Mouse (Mus musculus) yolk sac, embryonic 10.5 days (tissue): Measurements from ENCODE around the gene Gm10256.
"Not testable (repeated sequence)": the region's sequence is repeated elsewhere in the genome, so short reads cannot be mapped to it uniquely, and the experiment has no call there.

Experiments used
- DNase-seq: peaks from one replicate; pipeline ENCODE4 v3.0.0-alpha.2; 2017; ENCODE audit warnings: low spot score

The Gm10256 gene

DNA sequence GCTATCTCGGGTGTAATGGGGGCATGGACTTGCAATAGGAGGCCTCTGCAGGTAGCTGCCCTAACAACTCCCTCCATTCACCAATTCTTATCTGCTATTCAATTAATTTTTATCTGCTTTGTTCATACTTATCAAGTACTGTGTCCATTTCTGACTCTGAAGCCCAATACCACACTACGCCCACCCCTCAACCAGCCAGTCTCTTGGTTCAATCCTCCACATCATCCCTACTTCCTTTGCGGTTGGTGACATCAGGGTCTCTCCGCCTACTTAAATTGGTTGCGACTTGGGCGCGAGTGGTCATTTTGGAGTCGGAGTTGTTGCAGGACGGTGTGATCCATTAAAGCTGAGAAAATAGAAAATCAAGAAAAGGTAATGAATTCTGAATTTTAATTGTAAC lies at the start of gene Gm10256, which contains the start of gene Rbmy:
Gene Gm10256, plus strand, starts transcription at position 320 of the 400 bp plus-strand sequence.
Gene Rbmy, plus strand, starts transcription at position 301 of the 400 bp plus-strand sequence.
- not testable (repeated sequence) for DNase-seq

DNA sequence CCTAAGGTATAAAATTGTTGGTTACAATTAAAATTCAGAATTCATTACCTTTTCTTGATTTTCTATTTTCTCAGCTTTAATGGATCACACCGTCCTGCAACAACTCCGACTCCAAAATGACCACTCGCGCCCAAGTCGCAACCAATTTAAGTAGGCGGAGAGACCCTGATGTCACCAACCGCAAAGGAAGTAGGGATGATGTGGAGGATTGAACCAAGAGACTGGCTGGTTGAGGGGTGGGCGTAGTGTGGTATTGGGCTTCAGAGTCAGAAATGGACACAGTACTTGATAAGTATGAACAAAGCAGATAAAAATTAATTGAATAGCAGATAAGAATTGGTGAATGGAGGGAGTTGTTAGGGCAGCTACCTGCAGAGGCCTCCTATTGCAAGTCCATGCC lies 34.4 kb upstream of the Gm10256 start, which contains the start of gene Gm4064:
Gene Gm4064, minus strand, starts transcription at position 101 of the 400 bp plus-strand sequence.
- not testable (repeated sequence) for DNase-seq

DNA sequence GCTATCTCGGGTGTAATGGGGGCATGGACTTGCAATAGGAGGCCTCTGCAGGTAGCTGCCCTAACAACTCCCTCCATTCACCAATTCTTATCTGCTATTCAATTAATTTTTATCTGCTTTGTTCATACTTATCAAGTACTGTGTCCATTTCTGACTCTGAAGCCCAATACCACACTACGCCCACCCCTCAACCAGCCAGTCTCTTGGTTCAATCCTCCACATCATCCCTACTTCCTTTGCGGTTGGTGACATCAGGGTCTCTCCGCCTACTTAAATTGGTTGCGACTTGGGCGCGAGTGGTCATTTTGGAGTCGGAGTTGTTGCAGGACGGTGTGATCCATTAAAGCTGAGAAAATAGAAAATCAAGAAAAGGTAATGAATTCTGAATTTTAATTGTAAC lies 70.2 kb downstream of the Gm10256 start, which contains the start of gene Gm10352:
Gene Gm10352, plus strand, starts transcription at position 301 of the 400 bp plus-strand sequence.
- not testable (repeated sequence) for DNase-seq
